Mouse (Mus musculus): ENCODE measurements around the gene 1600002K03Rik. TPM values are rescaled to one million over a fixed set of nuclear protein-coding genes. Genes with fewer than 3 reads are reported as not detected.
"Not testable (repeated sequence)": the region's sequence is repeated elsewhere in the genome, so short reads cannot be mapped to it uniquely, and the experiment has no call there.

1600002K03Rik gene
- polyA plus RNA-seq, 1 experiment from 2014 or later: 10.6 TPM

DNA sequence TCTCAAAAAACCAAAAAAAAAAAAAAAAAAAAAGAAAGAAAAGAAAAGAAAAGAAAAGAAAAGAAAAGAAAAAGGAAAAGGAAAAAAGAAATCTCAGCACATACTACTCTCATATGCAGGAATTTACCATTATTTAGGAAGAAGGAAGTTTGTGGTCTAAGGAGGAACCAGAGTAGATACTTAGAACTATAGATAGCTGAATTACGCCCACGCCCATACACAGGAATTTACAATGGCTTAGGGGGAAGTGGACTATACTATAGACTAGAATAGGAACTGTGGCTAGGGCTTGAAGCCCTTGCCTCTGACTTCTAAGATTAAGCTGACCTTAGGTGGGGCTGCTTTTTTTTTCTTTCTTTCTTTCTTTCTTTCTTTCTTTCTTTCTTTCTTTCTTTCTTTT, 50.4 kb downstream of the 1600002K03Rik start:
- not testable (repeated sequence) for H3K9me3 ChIP-seq (ENCODE audit: control insufficient read depth, low read length); H3K27ac ChIP-seq (ENCODE audit: low read length); ATAC-seq; H3K9ac ChIP-seq (replicated peaks; ENCODE audit: low read depth, low read length); H3K36me3 ChIP-seq (ENCODE audit: control insufficient read depth, insufficient read depth); H3K27me3 ChIP-seq (replicated peaks; ENCODE audit: control insufficient read depth, insufficient read depth, low read length); H3K4me3 ChIP-seq (replicated peaks; ENCODE audit: low read length); H3K4me2 ChIP-seq (ENCODE audit: low read length)
- H3K4me1 ChIP-seq (replicated peaks; ENCODE audit: control insufficient read depth, insufficient read depth, low read length): peaks cover 16% of the 10 kb centered on the region
- 92% methylated on average over 2 of the region's 2 CpGs for WGBS

Other genes with a start within 250 kb of the 1600002K03Rik start
- gene Arid3a, start 245.9 kb upstream of the 1600002K03Rik start, polyA plus RNA-seq (2015; fragmentation: Nextera tagmentation; extraction: Ambion mirVana): 2.4 and 3.5 TPM in 2 replicates
- 81.8 and 97.7 TPM in 2 replicates for gene Wdr18, start 212.8 kb upstream of the 1600002K03Rik start, polyA plus RNA-seq (2015; fragmentation: Nextera tagmentation; extraction: Ambion mirVana)
- 0.29 and 0.60 TPM in 2 replicates for gene Grin3b, start 202.2 kb upstream of the 1600002K03Rik start, polyA plus RNA-seq (2015; fragmentation: Nextera tagmentation; extraction: Ambion mirVana)
- gene Tmem259, start 188.6 kb upstream of the 1600002K03Rik start, polyA plus RNA-seq (2015; fragmentation: Nextera tagmentation; extraction: Ambion mirVana): 12.3 and 12.8 TPM in 2 replicates
- gene Cnn2, start 184.4 kb upstream of the 1600002K03Rik start, polyA plus RNA-seq (2015; fragmentation: Nextera tagmentation; extraction: Ambion mirVana): 30.5 and 31.3 TPM in 2 replicates
- 3.9 and 4.7 TPM in 2 replicates for gene Abca7, start 176.4 kb upstream of the 1600002K03Rik start, polyA plus RNA-seq (2015; fragmentation: Nextera tagmentation; extraction: Ambion mirVana)
- gene Arhgap45, start 156.3 kb upstream of the 1600002K03Rik start, polyA plus RNA-seq (2015; fragmentation: Nextera tagmentation; extraction: Ambion mirVana): 1.2 and 1.8 TPM in 2 replicates
- 173 and 178 TPM in 2 replicates for gene Polr2e, start 133.1 kb upstream of the 1600002K03Rik start, polyA plus RNA-seq (2015; fragmentation: Nextera tagmentation; extraction: Ambion mirVana)
- gene Gpx4, start 125.8 kb upstream of the 1600002K03Rik start, polyA plus RNA-seq (2015; fragmentation: Nextera tagmentation; extraction: Ambion mirVana): 443 and 475 TPM in 2 replicates
- 13.1 and 14.9 TPM in 2 replicates for gene Sbno2, start 67.4 kb upstream of the 1600002K03Rik start, polyA plus RNA-seq (2015; fragmentation: Nextera tagmentation; extraction: Ambion mirVana)
- 18.0 and 19.7 TPM in 2 replicates for gene Stk11, start 57.1 kb upstream of the 1600002K03Rik start, polyA plus RNA-seq (2015; fragmentation: Nextera tagmentation; extraction: Ambion mirVana)
- 404 and 433 TPM in 2 replicates for gene Atp5d, start 34.3 kb upstream of the 1600002K03Rik start, polyA plus RNA-seq (2015; fragmentation: Nextera tagmentation; extraction: Ambion mirVana)
- 33.0 and 44.5 TPM in 2 replicates for gene Cbarp, start 32.1 kb upstream of the 1600002K03Rik start, polyA plus RNA-seq (2015; fragmentation: Nextera tagmentation; extraction: Ambion mirVana)
- gene Midn, start 24.7 kb upstream of the 1600002K03Rik start, polyA plus RNA-seq (2015; fragmentation: Nextera tagmentation; extraction: Ambion mirVana): 26.5 and 30.9 TPM in 2 replicates
- 318 and 335 TPM in 2 replicates for gene Cirbp, start 7.0 kb upstream of the 1600002K03Rik start, polyA plus RNA-seq (2015; fragmentation: Nextera tagmentation; extraction: Ambion mirVana)
- 24.8 and 25.4 TPM in 2 replicates for gene Efna2, start 6.5 kb downstream of the 1600002K03Rik start, polyA plus RNA-seq (2015; fragmentation: Nextera tagmentation; extraction: Ambion mirVana)
- gene Mum1, start 53.5 kb downstream of the 1600002K03Rik start, polyA plus RNA-seq (2015; fragmentation: Nextera tagmentation; extraction: Ambion mirVana): 49.0 and 55.4 TPM in 2 replicates
- 236 and 272 TPM in 2 replicates for gene Ndufs7, start 76.2 kb downstream of the 1600002K03Rik start, polyA plus RNA-seq (2015; fragmentation: Nextera tagmentation; extraction: Ambion mirVana)
- 22.7 and 24.6 TPM in 2 replicates for gene Gamt, start 88.1 kb downstream of the 1600002K03Rik start, polyA plus RNA-seq (2015; fragmentation: Nextera tagmentation; extraction: Ambion mirVana)
- gene Dazap1, start 88.5 kb downstream of the 1600002K03Rik start, polyA plus RNA-seq (2015; fragmentation: Nextera tagmentation; extraction: Ambion mirVana): 61.3 and 61.8 TPM in 2 replicates
- 531 and 538 TPM in 2 replicates for gene Rps15, start 119.5 kb downstream of the 1600002K03Rik start, polyA plus RNA-seq (2015; fragmentation: Nextera tagmentation; extraction: Ambion mirVana)
- 222 and 234 TPM in 2 replicates for gene Apc2, start 123.0 kb downstream of the 1600002K03Rik start, polyA plus RNA-seq (2015; fragmentation: Nextera tagmentation; extraction: Ambion mirVana)
- 32.5 and 34.2 TPM in 2 replicates for gene 2310011J03Rik, start 147.6 kb downstream of the 1600002K03Rik start, polyA plus RNA-seq (2015; fragmentation: Nextera tagmentation; extraction: Ambion mirVana)
- 3.1 and 3.9 TPM in 2 replicates for gene Pcsk4, start 156.6 kb downstream of the 1600002K03Rik start, polyA plus RNA-seq (2015; fragmentation: Nextera tagmentation; extraction: Ambion mirVana)
- gene Reep6, start 157.0 kb downstream of the 1600002K03Rik start, polyA plus RNA-seq (2015; fragmentation: Nextera tagmentation; extraction: Ambion mirVana): 2.2 and 3.2 TPM in 2 replicates
- gene Adamtsl5, start 175.5 kb downstream of the 1600002K03Rik start, polyA plus RNA-seq (2015; fragmentation: Nextera tagmentation; extraction: Ambion mirVana): 0.51 and 0.66 TPM in 2 replicates
- gene Plk5, start 183.5 kb downstream of the 1600002K03Rik start, polyA plus RNA-seq (2015; fragmentation: Nextera tagmentation; extraction: Ambion mirVana): 2.2 and 4.5 TPM in 2 replicates
- gene Mex3d, start 214.7 kb downstream of the 1600002K03Rik start, polyA plus RNA-seq (2015; fragmentation: Nextera tagmentation; extraction: Ambion mirVana): 16.3 TPM in 2 replicates
- 247 and 256 TPM in 2 replicates for gene Mbd3, start 226.6 kb downstream of the 1600002K03Rik start, polyA plus RNA-seq (2015; fragmentation: Nextera tagmentation; extraction: Ambion mirVana)
- 455 and 522 TPM in 2 replicates for gene Uqcr11, start 233.9 kb downstream of the 1600002K03Rik start, polyA plus RNA-seq (2015; fragmentation: Nextera tagmentation; extraction: Ambion mirVana)

Measured in forebrain, embryonic 16.5 days (tissue).